Mouse (Mus musculus) erythroid progenitor cell, adult 5-6 weeks (primary cell): Measurements from ENCODE around the gene Rmdn2. TPM values are rescaled to one million over a fixed set of nuclear protein-coding genes. Genes with fewer than 3 reads are reported as not detected.

Source experiments
- ATAC-seq: replicated peaks from 2 replicates; pipeline ENCODE4 v1.8.0; 2016; ENCODE audit warnings: moderate number of reproducible peaks, mild to moderate bottlenecking, moderate TSS enrichment, inconsistent platforms; ENCODE audit not compliant: poor library complexity, low FRiP score, severe bottlenecking
- total RNA-seq, 2 experiments: library from RNA; stranded (forward) in 1 of 2; stranded (reverse) in 1 of 2; fragments of 150-400 nt in 1 of 2; fragments of 186-747, 209-891 nt in 1 of 2; gene quantifications; 2 replicates each; pipeline versions ENCODE4 v1.2.3 to v1.2.4; 2015 to 2017; ENCODE audit warnings: low replicate concordance in 2 of 2

The Rmdn2 gene
- total RNA-seq, 2 experiments from 2014 or later = not detected

GRCm38 (mm10) chr17:79730988-79731387, 119.3 kb downstream of the Rmdn2 start:
- ATAC-seq = no peak

GRCm38 (mm10) chr17:79733039-79733438, 121.4 kb downstream of the Rmdn2 start:
- no peak for ATAC-seq

DNA sequence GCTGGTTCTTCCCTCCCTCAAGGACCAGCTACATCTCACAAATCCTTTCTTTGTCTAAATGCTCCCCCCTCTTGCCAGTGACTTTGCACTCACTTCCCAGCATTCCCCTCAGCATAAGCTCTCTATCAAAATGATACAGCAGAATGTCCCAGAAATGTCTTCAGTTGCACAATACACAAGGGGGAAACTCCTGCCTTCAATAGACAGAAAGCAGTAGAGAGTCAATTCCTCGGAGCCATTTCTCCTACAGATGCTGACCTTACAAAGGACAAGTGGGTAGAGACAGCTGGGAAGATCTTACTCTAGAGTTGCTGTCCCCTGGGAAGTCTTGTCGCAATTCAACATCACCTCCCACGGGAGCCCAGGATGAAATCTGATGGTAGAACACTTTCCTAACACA, 125.9 kb downstream of the Rmdn2 start:
- ATAC-seq = no peak

DNA sequence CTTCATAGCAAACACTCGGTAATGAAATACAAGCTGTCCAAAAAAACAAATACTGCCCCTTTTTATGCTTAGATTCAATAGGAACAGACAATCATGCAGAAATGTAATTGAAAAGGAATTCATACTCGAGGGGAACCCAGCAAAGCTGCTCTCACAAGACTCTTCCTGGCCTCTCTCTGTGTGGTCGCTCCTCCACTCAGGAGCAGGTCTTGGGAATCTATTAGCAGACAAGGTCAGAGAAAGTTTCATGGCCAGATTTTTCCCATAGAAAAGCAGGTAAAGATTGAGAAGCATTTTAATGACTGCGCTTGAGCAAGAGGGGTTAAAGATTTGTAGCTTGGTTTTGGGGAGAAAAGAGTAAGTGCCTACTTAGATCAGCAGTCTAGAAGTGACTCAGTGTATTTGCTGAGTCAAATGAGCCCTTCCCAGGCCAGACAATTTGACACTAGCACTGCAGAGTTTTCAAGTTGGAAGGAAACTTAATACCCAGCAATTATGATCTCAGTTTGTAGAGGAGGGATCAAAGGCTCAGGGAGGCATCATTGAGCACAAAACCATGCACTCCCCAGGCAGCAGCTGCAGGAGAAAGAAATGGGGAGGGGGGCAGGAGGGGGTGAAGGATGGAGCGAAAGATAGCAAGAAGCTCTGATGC, 127.3 kb downstream of the Rmdn2 start:
- no peak for ATAC-seq

DNA sequence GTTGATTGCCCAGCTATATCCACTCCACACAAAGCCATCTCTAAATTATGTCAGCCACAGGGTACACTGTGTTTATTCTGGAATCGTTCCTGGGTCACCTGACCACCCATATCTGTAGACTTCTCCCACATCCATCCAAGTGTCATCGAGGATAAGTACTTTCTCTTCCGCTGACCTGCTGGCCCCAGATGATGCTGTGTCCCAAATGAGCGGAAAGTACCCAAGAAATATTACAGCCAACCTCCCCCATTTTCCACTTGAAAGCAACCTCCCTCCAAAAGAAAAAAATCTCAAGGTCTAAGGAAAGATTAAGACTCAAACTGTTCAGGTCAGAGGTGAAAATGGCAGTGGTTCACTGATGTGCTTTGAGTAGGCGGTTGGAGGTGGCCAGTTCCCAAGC, 131.0 kb downstream of the Rmdn2 start:
- no peak for ATAC-seq

Other genes starting within 250 kb of the Rmdn2 start
- gene Cyp1b1, start 103.2 kb downstream of the Rmdn2 start, total RNA-seq (2015; ENCODE audit: low replicate concordance) = 1.1 and 3.8 TPM in 2 replicates
- 0.13 and 1.2 TPM in 2 replicates for gene Cyp1b1, start 103.2 kb downstream of the Rmdn2 start, total RNA-seq (2017; ENCODE audit: low replicate concordance)